Mouse (Mus musculus) kidney, adult 2 months (tissue): ENCODE results near the gene Manea.

ENCODE experiments used
- CTCF ChIP-seq: fragments of 200-500 bp; conservative IDR thresholded peaks from 2 replicates; pipeline ENCODE4 v1.5.1; 2011; ENCODE audit warnings: low read depth, mild to moderate bottlenecking, control low read depth, low read length, moderate library complexity, mixed read lengths; ENCODE audit not compliant: insufficient read depth, insufficient read length
- POLR2A ChIP-seq: fragments of 200-500 bp; IDR thresholded peaks from one replicate; pipeline ENCODE4 v1.6.1; 2011; ENCODE audit warnings: low read depth, low read length, control low read depth

GRCm38 (mm10) chr4:26354616-26355015, 7.9 kb upstream of the Manea start:
- no peak for TF ChIP-seq POLR2A
- TF ChIP-seq CTCF = no peak
